Mouse (Mus musculus) 3T3-L1 (cell line): Measurements from ENCODE around the gene Perp.

Experiments used
- DNase-seq: peaks from one replicate; pipeline ENCODE4 v3.0.0-alpha.2; 2015; ENCODE audit warnings: low read depth, low spot score

The Perp gene

DNA sequence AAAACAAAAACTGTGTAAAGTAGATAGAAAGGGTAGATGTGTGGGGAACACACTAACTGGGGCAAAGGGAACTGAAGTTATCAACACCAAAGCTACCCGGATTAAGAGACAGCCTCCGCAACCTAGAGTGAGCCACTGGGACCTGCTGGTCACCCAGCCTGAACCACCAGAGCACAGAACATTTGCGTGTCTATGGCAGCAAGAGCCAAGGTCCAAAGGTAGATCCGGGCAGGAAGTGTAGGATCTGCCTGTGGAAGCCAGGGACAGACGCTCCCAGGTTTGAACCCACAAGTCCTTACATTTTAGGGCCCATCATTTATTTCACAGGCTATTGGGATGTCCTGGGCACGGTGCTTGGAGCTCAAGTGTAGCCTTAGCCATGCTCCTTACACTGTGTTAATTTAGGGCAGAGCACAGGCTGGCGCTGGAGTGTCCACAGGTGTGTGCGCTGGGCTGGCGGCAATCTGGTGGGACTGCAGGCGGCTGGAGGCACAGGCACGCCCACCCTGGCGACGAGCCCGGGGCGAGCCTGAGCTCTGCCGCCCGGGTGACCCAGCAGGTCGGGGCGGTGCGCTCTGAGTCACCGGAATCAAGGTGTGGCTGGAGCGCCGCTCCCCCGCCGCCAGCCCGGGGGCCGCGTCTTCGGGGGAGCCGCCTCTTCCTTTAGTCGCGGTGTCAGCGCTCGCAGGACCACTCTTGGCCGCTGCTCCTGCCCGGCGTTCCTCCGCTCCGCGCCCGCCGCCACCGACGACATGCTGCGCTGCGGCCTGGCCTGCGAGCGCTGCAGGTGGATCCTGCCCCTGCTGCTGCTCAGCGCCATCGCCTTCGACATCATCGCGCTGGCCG is at the start of gene Perp:
Gene Perp, plus strand, starts transcription at position 580 of the 846 bp plus-strand sequence.
- no peak for DNase-seq

DNA sequence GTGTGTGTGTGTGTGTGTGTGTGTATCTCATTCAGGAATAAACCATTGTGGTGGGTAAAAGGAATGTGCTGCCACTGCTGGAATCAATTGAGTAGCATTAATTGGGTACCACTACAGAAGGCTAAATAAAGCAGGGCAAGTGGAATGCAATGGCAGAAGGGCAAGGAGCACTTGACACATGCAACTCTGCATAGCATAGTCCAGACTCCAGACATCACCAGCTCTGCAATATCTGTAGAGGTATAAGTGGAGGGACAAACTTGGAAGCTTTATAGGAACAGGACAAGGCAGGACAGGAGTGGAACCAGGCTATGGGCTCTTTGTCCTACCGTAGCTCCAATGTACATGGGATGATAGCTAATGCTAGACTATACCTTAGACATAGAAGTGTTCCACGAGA is 33.1 kb upstream of the Perp start:
- DNase-seq, result no peak

DNA sequence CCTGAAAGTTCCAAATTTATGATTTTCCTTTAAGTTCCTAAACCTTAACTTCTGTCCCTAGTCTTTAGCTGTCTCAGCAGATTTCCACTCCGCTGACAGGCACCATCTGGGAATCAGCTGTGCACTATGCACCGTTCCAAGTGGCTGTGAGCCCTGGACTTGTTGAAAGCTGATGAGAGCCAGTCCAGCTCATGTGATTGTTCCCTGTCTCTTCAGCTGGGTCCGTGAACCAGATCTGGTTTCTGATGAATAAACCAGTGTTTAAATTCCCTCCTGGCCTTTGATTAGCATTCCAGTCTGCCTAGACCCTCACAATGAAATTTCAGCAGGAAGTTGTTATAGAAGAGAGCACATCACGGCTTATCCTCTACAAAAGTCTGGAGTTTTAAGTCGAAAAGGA is 28.3 kb upstream of the Perp start:
- peak; percentile 2 for DNase-seq

GRCm38 (mm10) chr10:18825143-18825542 is 19.7 kb upstream of the Perp start:
- no peak for DNase-seq

- no peak for DNase-seq
Measured at GRCm38 (mm10) chr10:18826107-18826506, 18.7 kb upstream of the Perp start.

- no peak for DNase-seq
Measured at GRCm38 (mm10) chr10:18827936-18828335, 16.9 kb upstream of the Perp start.

GRCm38 (mm10) chr10:18830359-18830758 is 14.5 kb upstream of the Perp start:
- DNase-seq, result no peak

- DNase-seq, result no peak
Measured at GRCm38 (mm10) chr10:18831823-18832222, 13.0 kb upstream of the Perp start.

DNA sequence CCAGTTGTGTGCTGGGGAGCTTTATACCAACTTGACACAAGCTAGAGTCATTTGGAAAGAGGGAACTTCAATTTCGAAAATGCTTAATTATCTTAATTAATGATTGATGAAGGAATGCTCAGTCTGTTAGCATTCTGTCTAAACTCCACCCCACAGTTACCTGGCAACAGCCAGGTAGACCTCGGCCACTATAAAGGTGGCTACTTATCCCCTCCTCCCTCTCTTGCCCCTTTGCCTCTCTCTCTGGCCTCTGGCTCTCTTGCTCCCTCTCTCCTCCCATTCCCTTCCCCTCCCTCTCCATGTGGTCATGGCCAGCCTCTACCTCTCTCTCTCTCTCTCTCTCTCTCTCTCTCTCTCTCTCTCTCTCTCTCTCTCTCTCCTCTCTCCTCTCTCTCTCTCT is 10.4 kb upstream of the Perp start:
- no peak for DNase-seq

GRCm38 (mm10) chr10:18835684-18836479 is 8.9 kb upstream of the Perp start:
- DNase-seq, result peak; percentile 60

- DNase-seq, result no peak
Measured at GRCm38 (mm10) chr10:18839530-18839929, 5.3 kb upstream of the Perp start.

DNA sequence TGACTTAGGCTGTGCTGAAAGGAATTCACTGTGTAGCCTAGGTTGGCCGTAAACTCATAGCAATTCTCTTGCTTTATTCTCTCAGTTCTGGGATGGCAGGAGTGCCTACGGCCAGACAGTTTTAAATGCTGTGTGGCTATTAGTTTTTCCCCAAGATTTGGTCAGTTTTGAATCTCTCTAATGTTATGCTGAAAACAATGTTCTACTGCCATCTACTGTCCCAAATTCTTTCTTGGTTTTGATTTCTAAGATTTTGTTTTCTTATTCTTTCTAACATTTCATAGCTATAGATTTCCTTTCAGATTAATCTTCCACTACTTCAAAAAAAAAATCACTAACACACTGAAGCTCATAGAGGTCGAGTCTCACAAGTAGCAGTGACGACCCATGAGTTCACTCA is 4.1 kb upstream of the Perp start:
- DNase-seq, result peak; percentile 13

DNA sequence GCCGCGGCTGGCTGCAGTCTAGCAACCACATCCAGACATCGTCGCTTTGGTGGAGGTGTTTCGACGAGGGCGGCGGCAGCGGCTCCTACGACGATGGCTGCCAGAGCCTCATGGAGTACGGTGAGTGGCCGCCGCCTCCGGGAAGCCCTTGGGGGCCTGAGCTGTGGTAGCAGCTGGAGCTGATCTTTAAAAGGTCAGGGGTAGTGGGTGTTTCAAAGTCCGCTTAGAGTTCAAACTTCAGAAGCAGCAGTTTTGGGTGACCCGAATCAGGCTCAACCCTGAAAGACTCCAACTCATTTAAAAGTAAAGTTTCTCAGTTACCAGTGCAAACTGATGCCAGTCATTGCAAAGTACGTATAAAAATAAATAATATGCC is 455 bp downstream of the Perp start:
- DNase-seq, result no peak

GRCm38 (mm10) chr10:18845711-18846110 is 891 bp downstream of the Perp start:
- no peak for DNase-seq

DNA sequence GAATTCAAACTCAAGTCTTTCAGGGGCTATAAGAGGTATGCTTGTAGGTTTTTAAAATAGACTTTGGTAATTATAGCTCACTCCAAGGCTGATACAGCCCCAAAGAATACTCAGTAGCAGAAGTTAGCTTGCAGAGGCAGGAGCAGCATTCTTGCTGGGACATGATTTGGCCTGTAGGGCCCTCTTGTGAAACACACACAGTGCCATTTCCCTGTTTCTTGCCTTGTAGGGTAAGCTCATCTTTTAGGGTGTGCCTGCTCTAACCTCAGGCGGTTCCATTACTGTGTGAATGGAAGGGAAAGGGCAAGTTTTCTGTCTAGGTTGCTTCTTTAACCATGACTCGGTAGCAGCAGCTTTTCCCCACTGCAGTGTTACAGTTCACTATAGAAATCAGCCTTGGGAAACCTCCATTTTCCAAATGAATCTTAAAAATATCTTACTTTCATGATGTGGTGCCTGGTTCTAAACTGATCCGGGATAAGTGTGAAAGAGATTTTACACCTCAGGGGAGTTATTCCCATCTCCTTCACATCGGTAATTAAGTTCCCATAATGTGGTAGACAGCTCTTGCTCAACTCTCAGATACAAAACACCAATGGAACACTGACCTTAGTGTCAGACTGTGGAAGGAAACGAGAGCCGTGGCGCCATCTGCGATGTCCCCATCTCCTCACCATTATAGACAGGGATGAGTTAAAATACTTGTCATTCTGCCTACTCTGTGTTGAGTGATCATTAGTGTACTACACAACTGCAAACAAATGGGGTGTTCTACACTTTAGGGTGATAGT is 1.8 kb downstream of the Perp start:
- DNase-seq, result no peak

DNA sequence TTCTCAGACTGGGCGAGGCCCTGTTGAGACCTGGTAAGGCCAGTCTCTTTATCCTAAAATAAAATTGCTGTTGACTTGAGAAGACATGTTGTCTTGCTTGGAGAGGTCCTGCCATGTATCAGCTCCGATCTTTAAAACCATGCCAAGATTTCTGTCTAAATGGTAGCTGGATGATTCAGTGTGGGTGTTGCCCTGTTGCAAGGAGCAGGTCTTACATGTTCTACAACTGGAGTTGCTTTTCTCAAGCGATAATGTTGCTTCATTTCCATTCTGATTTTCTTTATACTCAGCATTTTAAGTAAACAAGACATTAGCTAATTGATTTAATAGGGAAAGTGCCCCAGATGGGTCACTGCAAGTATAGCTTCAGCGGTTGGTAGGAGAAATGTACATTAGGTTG is 5.4 kb downstream of the Perp start:
- DNase-seq, result no peak

- DNase-seq, result no peak
Measured at GRCm38 (mm10) chr10:18853417-18853816, 8.6 kb downstream of the Perp start.

DNA sequence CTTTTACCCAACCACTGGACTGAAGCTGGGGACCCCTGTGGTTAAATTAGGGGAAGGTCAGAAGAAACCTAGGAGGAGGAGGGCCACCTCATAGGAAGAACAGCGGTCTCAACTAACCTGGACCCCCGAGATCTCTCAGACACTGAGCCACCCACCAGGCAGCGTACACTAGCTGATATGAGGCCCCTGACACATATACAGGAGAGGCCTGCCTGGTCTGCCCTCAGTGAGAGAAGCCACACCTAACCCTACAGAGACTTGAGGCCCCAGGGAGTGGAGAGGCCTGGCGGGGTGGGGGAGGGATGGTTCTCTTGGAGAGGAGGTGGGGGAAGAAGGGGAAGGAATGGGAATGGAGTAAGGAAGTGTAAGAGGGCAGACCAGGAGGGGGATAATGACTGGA is 12.4 kb downstream of the Perp start:
- no peak for DNase-seq

DNA sequence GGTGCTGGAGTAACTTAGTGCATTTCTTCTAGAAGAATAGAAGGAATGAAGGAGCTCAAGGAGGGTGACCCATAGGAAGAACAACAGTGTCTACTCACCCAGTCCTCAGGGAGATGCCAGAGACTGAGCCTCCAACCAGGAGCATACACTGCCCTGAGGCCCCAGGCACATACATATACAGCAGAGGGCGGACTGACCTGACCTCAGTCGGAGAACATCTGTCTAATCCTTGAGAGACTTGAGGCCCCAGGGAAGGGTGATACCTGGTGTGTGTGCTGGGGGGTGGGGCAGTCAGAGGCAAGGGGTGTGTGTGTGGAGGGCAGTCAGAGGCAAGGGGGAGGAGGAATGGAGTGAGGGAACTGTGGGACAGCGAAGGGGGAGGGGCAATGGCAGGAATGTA is 14.8 kb downstream of the Perp start:
- DNase-seq, result no peak

DNA sequence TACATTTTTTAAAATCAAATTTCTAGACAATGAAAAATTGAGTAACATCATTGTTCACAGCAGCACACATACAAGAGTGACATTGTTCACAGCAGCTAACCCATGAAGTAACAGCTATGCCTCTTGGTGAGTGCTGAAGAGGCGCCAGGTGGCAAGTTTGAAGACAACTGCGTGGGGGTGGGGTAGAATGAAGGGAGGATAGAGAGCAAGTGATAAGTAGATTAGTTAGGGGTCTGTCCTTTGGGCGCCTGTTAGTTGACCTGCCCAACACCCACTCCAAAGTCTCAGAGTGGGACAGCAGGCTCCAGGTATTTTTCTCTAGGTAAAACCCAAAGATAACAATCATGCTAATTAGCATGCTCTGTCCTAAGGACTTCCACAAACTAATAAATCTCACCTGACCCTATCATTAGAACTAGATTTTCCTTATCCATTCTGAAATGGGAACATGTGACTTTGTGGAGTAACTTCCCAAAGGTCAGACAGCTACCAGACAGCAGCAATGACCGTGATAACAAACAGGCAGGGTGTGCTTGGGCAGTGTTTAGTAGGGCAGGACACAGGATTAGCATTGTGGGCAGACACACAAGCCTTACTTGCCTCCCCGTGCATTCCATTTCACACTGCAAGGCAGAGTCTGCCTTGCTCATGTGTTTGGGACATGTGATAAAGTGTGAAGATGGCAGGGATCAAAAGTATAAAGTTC is 15.5 kb downstream of the Perp start:
- no peak for DNase-seq

GRCm38 (mm10) chr10:18860831-18861230 is 16.0 kb downstream of the Perp start:
- DNase-seq, result no peak

DNA sequence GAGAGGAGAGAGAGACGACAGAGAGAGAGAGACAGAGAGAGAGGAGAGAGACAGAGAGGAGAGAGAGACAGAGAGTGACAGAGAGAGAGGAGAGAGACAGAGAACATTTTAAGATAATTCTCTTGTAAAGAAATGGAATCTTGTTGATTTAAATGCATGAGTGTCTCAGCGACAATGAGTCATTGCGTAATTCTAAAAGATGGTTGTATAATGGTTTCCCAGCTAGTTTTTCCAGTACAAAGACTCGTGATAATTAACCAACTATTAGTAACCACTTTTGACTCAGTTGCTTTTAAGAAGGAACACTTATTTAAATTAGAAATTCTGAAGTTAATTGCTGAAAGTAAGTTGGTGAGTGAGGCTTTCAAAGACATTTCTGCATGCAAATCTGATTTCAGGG is 16.6 kb downstream of the Perp start:
- no peak for DNase-seq
